Mouse (Mus musculus) lung, postnatal 0 days (tissue): ENCODE measurements around the gene Slc17a4. TPM values are rescaled to one million over a fixed set of nuclear protein-coding genes. Genes with fewer than 3 reads are reported as not detected.

Experiments used
- ATAC-seq: fragments of 200-750 bp; cut with Nextera tagmentation; 2 replicates; pipeline ENCODE4 v1.8.0; 2017; ENCODE audit warnings: moderate library complexity
- DNase-seq: peaks from one replicate; pipeline ENCODE4 v3.0.0-alpha.2; 2016; ENCODE audit warnings: low spot score
- H3K27ac ChIP-seq: fragments of 300-500 bp; sonication (generic); 2 replicates; pipeline ENCODE4 v1.5.1; 2014; ENCODE audit warnings: antibody characterized with exemption, mild to moderate bottlenecking, low read length, mixed read lengths
- H3K27me3 ChIP-seq: fragments of 300-500 bp; sonication (generic); replicated peaks from 2 replicates; pipeline ENCODE4 v1.6.1; 2014; ENCODE audit warnings: low read length, mixed read lengths; ENCODE audit not compliant: insufficient read depth
- H3K36me3 ChIP-seq: fragments of 300-500 bp; sonication (generic); 2 replicates; pipeline ENCODE4 v1.6.1; 2014; ENCODE audit warnings: low read length, mixed read lengths; ENCODE audit not compliant: insufficient read depth
- H3K4me1 ChIP-seq: fragments of 300-500 bp; sonication (generic); 2 replicates; pipeline ENCODE4 v1.6.1; 2014; ENCODE audit warnings: antibody characterized with exemption, low read depth, low read length, mixed read lengths; ENCODE audit not compliant: insufficient read depth
- H3K4me2 ChIP-seq: fragments of 300-500 bp; sonication (generic); replicated peaks from 2 replicates; pipeline ENCODE4 v1.6.1; 2014; ENCODE audit warnings: low read depth, mild to moderate bottlenecking, low read length, moderate library complexity, mixed read lengths
- H3K4me3 ChIP-seq: fragments of 300-500 bp; sonication (generic); 2 replicates; pipeline ENCODE4 v1.5.1; 2014; ENCODE audit warnings: low read depth, low read length
- H3K9ac ChIP-seq: fragments of 300-500 bp; sonication (generic); replicated peaks from 2 replicates; pipeline ENCODE4 v1.6.1; 2014; ENCODE audit warnings: low read depth, mild to moderate bottlenecking
- H3K9me3 ChIP-seq: fragments of 300-500 bp; sonication (generic); 2 replicates; pipeline ENCODE4 v1.6.1; 2016; ENCODE audit warnings: low read length, mixed read lengths
- CTCF ChIP-seq: IDR thresholded peaks from 2 replicates; pipeline ENCODE4 v1.5.1; 2016; ENCODE audit warnings: antibody characterized with exemption, mild to moderate bottlenecking
- EP300 ChIP-seq: IDR thresholded peaks from 2 replicates; pipeline ENCODE4 v1.6.1; 2016; ENCODE audit warnings: antibody characterized with exemption, mild to moderate bottlenecking, control low read depth
- WGBS: fragments of 180-500 bp; shearing (Covaris S2); extraction: QIAGEN DNeasy Blood & Tissue Kit; methylation state at CpG from one replicate; pipeline ENCODE4 v1.1.7; 2014; 5-methylcytosine and 5-hydroxymethylcytosine counted together
- polyA plus RNA-seq: library from polyadenylated mRNA; unstranded; fragments of >200 nt; fragmentation: Nextera tagmentation; extraction: Ambion mirVana; gene quantifications from 2 replicates; pipeline ENCODE4 v1.2.1, GENCODE M21; 2015

Slc17a4 gene
- polyA plus RNA-seq, 1 experiment from 2014 or later, result not detected

DNA sequence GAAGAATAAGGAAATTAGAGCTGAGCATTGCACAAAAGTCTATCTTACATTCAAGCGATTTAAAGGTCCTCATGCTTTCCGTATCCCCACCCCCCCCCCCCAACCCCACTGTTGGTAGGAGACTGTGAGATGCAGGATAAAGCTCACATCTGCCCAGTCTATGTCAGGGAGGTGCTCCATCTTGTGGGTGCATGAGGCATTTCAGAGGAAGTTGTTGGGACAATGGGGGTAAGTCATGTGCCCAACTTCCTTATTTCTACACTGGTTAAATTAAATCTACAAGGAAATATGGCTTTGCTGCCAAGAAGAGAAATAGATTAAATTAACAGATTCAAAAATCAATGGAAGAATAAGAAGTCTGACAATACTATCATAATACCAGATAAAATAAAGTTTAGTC lies 29.3 kb downstream of the Slc17a4 start:
- Histone ChIP-seq H3K4me2 (no peak overlapping the region), H3K9me3 (no peaks in the 10 kb centered on the region), H3K27me3 (no peaks in the 10 kb centered on the region), H3K27ac (no peak overlapping the region), H3K36me3 (no peaks in the 10 kb centered on the region), H3K9ac (no peak overlapping the region), H3K4me1 (no peaks in the 10 kb centered on the region), H3K4me3 (no peak overlapping the region)
- no peak for ATAC-seq
- WGBS, result 34% methylated on average over 2 of the region's 2 CpGs
- TF ChIP-seq EP300 (no peak), CTCF (peak; percentile 64)
- DNase-seq, result peak; percentile 49

DNA sequence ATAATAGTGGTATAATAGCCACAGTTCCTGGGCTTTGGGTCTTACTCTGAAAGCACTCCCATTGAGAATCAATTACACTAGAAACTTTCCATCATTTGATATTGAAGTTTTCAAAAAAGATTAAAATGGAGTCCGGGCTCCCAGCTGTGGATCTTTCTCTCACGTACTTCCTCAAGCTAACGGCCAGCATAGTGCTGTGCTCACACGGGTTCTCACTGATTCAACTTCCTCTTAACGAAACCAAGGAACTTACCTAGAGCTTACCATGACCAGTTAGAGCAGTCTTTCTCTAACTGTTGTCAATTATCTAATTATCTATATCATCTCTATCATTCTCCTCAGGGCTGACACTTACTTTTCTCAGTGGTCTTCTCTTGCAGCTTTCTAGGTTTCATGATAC lies 35.2 kb downstream of the Slc17a4 start:
- Histone ChIP-seq H3K27ac (no peak overlapping the region), H3K4me3 (no peak overlapping the region), H3K9me3 (no peaks in the 10 kb centered on the region), H3K9ac (no peak overlapping the region), H3K4me1 (no peaks in the 10 kb centered on the region), H3K4me2 (no peak overlapping the region), H3K36me3 (no peaks in the 10 kb centered on the region), H3K27me3 (no peaks in the 10 kb centered on the region)
- no peak for TF ChIP-seq EP300
- TF ChIP-seq CTCF, result no peak
- 70% methylated on average over 5 of the region's 5 CpGs for WGBS
- no peak for DNase-seq
- ATAC-seq, result no peak

DNA sequence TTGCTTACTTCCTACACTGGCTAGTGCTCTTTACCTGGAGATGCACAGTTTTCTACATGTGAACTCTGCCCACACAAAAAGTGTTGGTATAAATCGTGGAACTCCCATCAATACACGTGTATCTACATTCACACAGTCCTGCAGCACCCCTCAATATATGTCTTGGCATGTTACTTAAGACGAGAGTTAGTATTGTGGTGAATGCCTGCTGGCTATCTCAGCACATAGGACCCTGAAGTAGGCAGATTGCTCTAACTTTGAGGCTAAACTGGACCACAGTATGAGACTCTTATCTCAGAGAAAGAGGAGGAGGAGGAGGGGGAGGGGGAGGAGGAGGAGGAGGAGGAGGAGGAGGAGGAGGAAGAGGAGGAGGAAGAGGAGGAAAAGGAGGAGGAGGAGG lies 35.7 kb downstream of the Slc17a4 start:
- no peak overlapping the region for H3K27ac ChIP-seq
- ATAC-seq (no peak), DNase-seq (no peak)
- no peak overlapping the region for H3K4me3 ChIP-seq
- H3K4me2 ChIP-seq, result no peak overlapping the region
- no peaks in the 10 kb centered on the region for H3K9me3 ChIP-seq
- no peak overlapping the region for H3K9ac ChIP-seq
- no peaks in the 10 kb centered on the region for H3K36me3 ChIP-seq
- WGBS, result 76% methylated on average over 3 of the region's 3 CpGs
- no peaks in the 10 kb centered on the region for H3K4me1 ChIP-seq
- TF ChIP-seq EP300, result no peak
- no peak for TF ChIP-seq CTCF
- H3K27me3 ChIP-seq, result no peaks in the 10 kb centered on the region

DNA sequence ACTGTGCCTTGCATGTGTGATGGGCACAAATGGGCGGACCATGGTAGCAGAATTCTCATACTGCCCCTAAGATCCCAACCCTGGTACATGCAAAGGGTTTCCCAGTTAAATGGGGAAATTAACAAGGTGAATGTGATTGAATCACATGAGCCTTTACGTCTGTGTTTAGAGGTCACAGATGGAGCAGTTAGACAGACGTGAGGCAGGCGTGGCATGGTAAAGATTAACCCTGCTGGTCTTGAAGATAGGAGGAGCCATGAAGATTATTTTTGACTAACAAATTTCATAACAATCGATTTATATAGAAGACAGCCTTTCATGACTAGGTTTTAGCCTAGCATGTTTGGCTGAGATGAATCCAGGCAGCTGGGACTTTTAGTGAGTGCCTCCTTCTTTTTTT lies 41.7 kb downstream of the Slc17a4 start:
- Histone ChIP-seq H3K9ac (no peak overlapping the region), H3K36me3 (no peaks in the 10 kb centered on the region), H3K9me3 (no peaks in the 10 kb centered on the region), H3K4me2 (no peak overlapping the region), H3K27ac (no peak overlapping the region), H3K27me3 (no peaks in the 10 kb centered on the region), H3K4me1 (no peaks in the 10 kb centered on the region), H3K4me3 (no peak overlapping the region)
- no peak for TF ChIP-seq EP300
- no peak for TF ChIP-seq CTCF
- WGBS, result 53% methylated on average over 5 of the region's 5 CpGs
- ATAC-seq (no peak), DNase-seq (no peak)

DNA sequence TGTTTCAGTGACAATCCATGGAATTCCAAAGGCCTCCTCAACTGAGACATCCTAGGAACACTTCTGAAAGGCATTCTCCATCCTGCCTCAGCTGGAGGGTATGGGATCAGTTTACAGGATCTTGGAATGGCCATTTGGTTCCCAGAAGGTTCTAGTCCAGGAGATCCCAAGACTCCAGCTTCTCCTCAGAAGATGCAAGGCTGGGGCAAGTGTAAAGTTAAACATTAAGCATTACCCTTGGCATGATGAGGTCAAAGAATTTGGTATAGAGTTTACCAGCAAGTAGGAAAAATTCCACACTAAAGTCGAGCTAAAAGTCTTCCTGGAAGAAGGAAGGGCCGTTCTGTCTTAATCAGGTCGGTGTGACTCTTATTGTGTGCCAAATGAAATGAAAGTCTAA lies 44.8 kb downstream of the Slc17a4 start:
- DNase-seq (no peak), ATAC-seq (no peak)
- H3K27ac ChIP-seq, result no peak overlapping the region
- 66% methylated on average over 3 of the region's 3 CpGs for WGBS
- H3K27me3 ChIP-seq, result no peaks in the 10 kb centered on the region
- TF ChIP-seq CTCF (no peak), EP300 (no peak)
- H3K9ac ChIP-seq, result no peak overlapping the region
- no peak overlapping the region for H3K4me3 ChIP-seq
- no peaks in the 10 kb centered on the region for H3K9me3 ChIP-seq
- no peaks in the 10 kb centered on the region for H3K36me3 ChIP-seq
- peaks cover 5% of the 10 kb centered on the region; the same call in 1 of the 2 replicates for H3K4me1 ChIP-seq
- H3K4me2 ChIP-seq, result no peak overlapping the region

DNA sequence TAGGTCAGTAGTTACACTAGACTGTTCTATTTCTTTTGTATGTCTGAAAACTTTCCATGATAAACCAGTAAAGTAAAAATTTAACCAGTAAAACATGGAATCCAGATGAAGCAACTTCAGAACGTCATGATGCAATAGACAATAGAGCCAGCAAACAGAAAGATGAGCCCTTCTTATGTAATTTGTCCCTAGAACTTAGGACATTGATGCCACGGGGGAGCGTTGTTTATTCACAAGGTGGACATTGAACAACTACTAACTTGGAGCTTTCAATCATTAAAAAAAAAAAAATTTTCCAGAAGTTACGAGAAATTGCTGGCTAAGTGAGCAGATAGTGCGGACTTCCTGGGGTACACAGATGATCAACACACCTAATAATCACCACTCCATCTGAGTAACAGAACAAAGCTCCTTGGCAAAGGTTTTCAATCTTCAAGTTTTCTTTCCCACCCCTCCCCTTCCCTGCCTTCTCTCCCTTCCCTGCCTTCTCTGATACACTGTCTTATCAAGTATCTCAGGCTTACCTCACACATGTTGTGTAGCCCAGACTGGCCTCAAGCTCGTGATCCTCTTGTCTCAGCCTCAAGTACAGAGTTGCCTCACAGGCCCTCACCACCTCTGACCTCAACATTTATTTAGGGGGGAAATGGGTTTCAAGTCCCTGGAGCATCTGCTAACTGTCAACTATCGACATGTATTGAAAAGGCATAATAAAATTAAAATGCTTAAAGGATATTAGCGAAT lies 45.8 kb downstream of the Slc17a4 start:
- WGBS, result 80% methylated on average over 8 of the region's 8 CpGs
- Histone ChIP-seq H3K4me3 (no peak overlapping the region), H3K9ac (no peak overlapping the region), H3K9me3 (no peaks in the 10 kb centered on the region), H3K27ac (no peak overlapping the region), H3K4me1 (peaks cover 5% of the 10 kb centered on the region; the same call in 1 of the 2 replicates), H3K27me3 (no peaks in the 10 kb centered on the region), H3K4me2 (no peak overlapping the region), H3K36me3 (no peaks in the 10 kb centered on the region)
- ATAC-seq (no peak), DNase-seq (no peak)
- TF ChIP-seq EP300, result no peak
- no peak for TF ChIP-seq CTCF

DNA sequence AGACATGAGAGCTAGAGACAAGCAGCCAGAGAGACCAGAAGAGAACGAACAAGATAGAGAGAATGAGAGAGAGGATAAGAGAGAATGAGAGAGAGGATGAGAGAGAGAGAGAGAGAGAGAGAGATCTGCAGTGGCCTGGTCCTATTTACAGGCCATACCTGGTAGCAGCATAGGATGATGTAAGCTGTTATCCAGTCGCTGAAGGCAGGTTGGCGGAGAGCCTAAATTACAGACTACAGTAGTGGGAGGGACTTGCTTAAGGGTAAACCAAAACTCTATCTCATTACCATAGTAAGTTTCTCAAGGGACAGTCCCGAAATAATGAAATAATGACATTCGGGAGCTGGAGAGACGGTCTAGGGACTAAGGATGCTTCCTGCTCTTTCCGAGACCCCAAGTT lies 47.4 kb downstream of the Slc17a4 start, which contains the start of gene Slc17a1:
Gene Slc17a1 (plus strand): TSS at position 346 of the 400 bp plus-strand sequence.
- DNase-seq (no peak), ATAC-seq (no peak)
- Histone ChIP-seq H3K27me3 (no peaks in the 10 kb centered on the region), H3K4me1 (peaks cover 5% of the 10 kb centered on the region; the same call in 1 of the 2 replicates), H3K9me3 (no peaks in the 10 kb centered on the region), H3K27ac (no peak within 1 kb of the TSS), H3K36me3 (no peaks in the 10 kb centered on the region), H3K9ac (no peak within 1 kb of the TSS), H3K4me3 (no peak within 1 kb of the TSS), H3K4me2 (no peak within 1 kb of the TSS)
- TF ChIP-seq CTCF (no peak), EP300 (no peak)
- 78% methylated on average over 7 of the region's 7 CpGs for WGBS
